Mouse (Mus musculus): ENCODE data around the gene Eipr1. TPM values are rescaled to one million over a fixed set of nuclear protein-coding genes. Genes with fewer than 3 reads are reported as not detected.

The Eipr1 gene
- polyA plus RNA-seq, 1 experiment from 2014 or later, result 31.1 TPM

- no peaks in the 10 kb centered on the region for H3K9me3 ChIP-seq
These were observed 78.9 kb downstream of the Eipr1 start for GRCm38 (mm10) chr12:28830471-28830870.

GRCm38 (mm10) chr12:28831066-28831733 is 79.6 kb downstream of the Eipr1 start:
- Histone ChIP-seq H3K9me3 (no peaks in the 10 kb centered on the region), H3K27me3 (no peaks in the 10 kb centered on the region), H3K27ac (no peak overlapping the region), H3K36me3 (no peaks in the 10 kb centered on the region), H3K4me2 (no peak overlapping the region), H3K9ac (no peak overlapping the region), H3K4me1 (no peaks in the 10 kb centered on the region), H3K4me3 (no peak overlapping the region)
- 33% methylated on average over 7 of the region's 7 CpGs for WGBS
- 0 out of 2 replicates have a peak, but pooled peaks have one; percentile 8 for ATAC-seq (ENCODE audit: borderline replicate concordance, extremely low read depth, low FRiP score, low TSS enrichment)

More at GRCm38 (mm10) chr12:28830471-28830870, 78.9 kb downstream of the Eipr1 start:
- Histone ChIP-seq H3K4me2 (no peak overlapping the region), H3K36me3 (no peaks in the 10 kb centered on the region), H3K27ac (no peak overlapping the region), H3K27me3 (no peaks in the 10 kb centered on the region), H3K4me1 (no peaks in the 10 kb centered on the region), H3K9ac (no peak overlapping the region), H3K4me3 (no peak overlapping the region)
- WGBS, result 78% methylated on average over 3 of the region's 3 CpGs
- no peak for ATAC-seq (ENCODE audit: borderline replicate concordance, extremely low read depth, low FRiP score, low TSS enrichment)

DNA sequence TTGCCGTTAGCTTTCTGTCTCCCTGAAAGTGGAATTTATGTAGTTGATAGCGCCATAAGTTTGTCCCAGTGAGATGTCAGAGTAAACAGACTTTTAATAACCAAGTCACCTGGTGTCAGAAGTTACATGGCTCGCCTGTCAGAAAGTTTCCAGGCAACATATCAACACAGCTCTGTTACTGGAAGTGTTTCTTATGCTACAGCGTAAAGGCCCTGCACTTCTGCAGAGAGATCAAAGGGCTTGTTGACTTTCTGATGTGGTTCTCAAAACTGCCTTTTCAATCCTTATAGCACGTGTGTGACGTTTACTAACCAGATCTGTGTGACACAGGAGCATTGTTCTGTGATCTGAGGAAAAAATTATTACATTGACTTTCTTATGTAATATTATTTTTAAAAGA is 82.7 kb downstream of the Eipr1 start:
- 54% methylated on average over 6 of the region's 6 CpGs for WGBS

GRCm38 (mm10) chr12:28835683-28836082 is 84.1 kb downstream of the Eipr1 start:
- Histone ChIP-seq H3K4me2 (no peak overlapping the region), H3K27ac (no peak overlapping the region), H3K36me3 (no peaks in the 10 kb centered on the region), H3K9me3 (no peaks in the 10 kb centered on the region), H3K4me1 (no peaks in the 10 kb centered on the region), H3K9ac (no peak overlapping the region), H3K4me3 (no peak overlapping the region), H3K27me3 (no peaks in the 10 kb centered on the region)
- WGBS, result 81% methylated on average over 3 of the region's 3 CpGs
- no peak for ATAC-seq (ENCODE audit: borderline replicate concordance, extremely low read depth, low FRiP score, low TSS enrichment)

More for the DNA sequence above, 82.7 kb downstream of the Eipr1 start:
- Histone ChIP-seq H3K27ac (no peak overlapping the region), H3K36me3 (no peaks in the 10 kb centered on the region), H3K4me2 (no peak overlapping the region), H3K4me3 (no peak overlapping the region), H3K9me3 (no peaks in the 10 kb centered on the region), H3K27me3 (no peaks in the 10 kb centered on the region), H3K4me1 (no peaks in the 10 kb centered on the region), H3K9ac (no peak overlapping the region)
- no peak for ATAC-seq (ENCODE audit: borderline replicate concordance, extremely low read depth, low FRiP score, low TSS enrichment)

DNA sequence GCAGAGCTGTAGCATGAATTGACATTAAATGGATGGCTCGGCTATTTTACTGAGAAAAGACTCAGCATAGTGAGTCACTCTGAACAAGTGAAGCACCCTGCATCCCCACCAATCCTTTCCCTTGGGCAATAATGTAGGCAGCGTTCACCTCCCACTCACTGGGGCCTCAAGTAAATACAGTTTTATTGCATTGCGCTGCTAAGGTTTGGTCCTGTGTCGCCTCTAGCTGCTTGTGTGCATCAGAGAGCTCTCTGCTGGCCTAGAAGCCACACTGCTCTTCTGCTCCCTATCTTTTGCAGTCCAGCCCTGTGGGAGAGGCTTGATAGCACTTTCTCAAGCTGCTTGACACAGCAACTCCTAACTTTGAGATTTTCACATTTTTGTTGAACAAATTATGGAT is 86.7 kb downstream of the Eipr1 start:
- Histone ChIP-seq H3K27me3 (no peaks in the 10 kb centered on the region), H3K4me3 (no peak overlapping the region), H3K27ac (no peak overlapping the region), H3K4me2 (no peak overlapping the region), H3K36me3 (no peaks in the 10 kb centered on the region), H3K9ac (no peak overlapping the region), H3K4me1 (no peaks in the 10 kb centered on the region), H3K9me3 (no peaks in the 10 kb centered on the region)
- 78% methylated on average over 4 of the region's 4 CpGs for WGBS
- no peak for ATAC-seq (ENCODE audit: borderline replicate concordance, extremely low read depth, low FRiP score, low TSS enrichment)

GRCm38 (mm10) chr12:28838971-28839370 is 87.4 kb downstream of the Eipr1 start:
- H3K27ac ChIP-seq, result no peak overlapping the region
- H3K4me1 ChIP-seq, result no peaks in the 10 kb centered on the region
- H3K9me3 ChIP-seq, result no peaks in the 10 kb centered on the region
- no peak overlapping the region for H3K4me3 ChIP-seq
- H3K36me3 ChIP-seq, result no peaks in the 10 kb centered on the region
- no peak for ATAC-seq (ENCODE audit: borderline replicate concordance, extremely low read depth, low FRiP score, low TSS enrichment)
- H3K4me2 ChIP-seq, result no peak overlapping the region
- 58% methylated on average over 7 of the region's 7 CpGs for WGBS
- no peaks in the 10 kb centered on the region for H3K27me3 ChIP-seq
- H3K9ac ChIP-seq, result no peak overlapping the region

DNA sequence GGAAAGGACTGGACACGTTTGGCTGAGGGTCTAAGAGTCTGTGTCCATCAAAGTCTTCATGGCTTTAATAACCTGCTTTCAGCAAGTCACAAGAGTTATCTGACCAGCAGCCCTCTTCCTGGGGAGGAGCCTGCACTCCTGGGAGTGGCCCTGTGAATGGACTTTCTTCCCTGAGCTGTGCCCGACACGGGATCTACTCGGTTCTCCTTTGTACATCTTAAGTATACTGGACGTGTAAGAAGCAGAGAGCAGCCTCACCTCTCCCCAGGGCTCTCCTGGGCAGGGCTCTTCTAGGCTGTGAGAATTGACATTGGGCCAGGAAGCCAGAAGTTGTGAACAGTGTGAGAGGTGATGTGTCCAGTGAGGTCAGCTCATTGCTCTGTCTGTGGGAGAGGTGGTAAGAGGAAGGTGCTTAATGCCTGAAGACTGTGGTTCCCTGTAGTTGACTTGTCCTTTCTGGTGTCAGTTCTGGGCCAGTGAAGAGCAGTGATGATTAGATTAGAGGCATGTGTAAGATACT is 89.6 kb downstream of the Eipr1 start:
- H3K9me3 ChIP-seq, result no peaks in the 10 kb centered on the region
- H3K27me3 ChIP-seq, result no peaks in the 10 kb centered on the region
- no peak overlapping the region for H3K4me2 ChIP-seq
- no peaks in the 10 kb centered on the region for H3K36me3 ChIP-seq
- no peak overlapping the region for H3K4me3 ChIP-seq
- no peaks in the 10 kb centered on the region for H3K4me1 ChIP-seq
- no peak overlapping the region for H3K27ac ChIP-seq
- no peak overlapping the region for H3K9ac ChIP-seq
- ATAC-seq (ENCODE audit: borderline replicate concordance, extremely low read depth, low FRiP score, low TSS enrichment), result no peak
- WGBS, result 76% methylated on average over 5 of the region's 5 CpGs

GRCm38 (mm10) chr12:28845811-28846210 is 94.2 kb downstream of the Eipr1 start:
- 83% methylated on average over 8 of the region's 8 CpGs for WGBS
- no peaks in the 10 kb centered on the region for H3K4me1 ChIP-seq
- H3K9ac ChIP-seq, result no peak overlapping the region
- no peaks in the 10 kb centered on the region for H3K36me3 ChIP-seq
- H3K4me2 ChIP-seq, result no peak overlapping the region
- H3K27me3 ChIP-seq, result no peaks in the 10 kb centered on the region
- ATAC-seq (ENCODE audit: borderline replicate concordance, extremely low read depth, low FRiP score, low TSS enrichment), result no peak
- H3K9me3 ChIP-seq, result no peaks in the 10 kb centered on the region
- H3K4me3 ChIP-seq, result no peak overlapping the region
- no peak overlapping the region for H3K27ac ChIP-seq

DNA sequence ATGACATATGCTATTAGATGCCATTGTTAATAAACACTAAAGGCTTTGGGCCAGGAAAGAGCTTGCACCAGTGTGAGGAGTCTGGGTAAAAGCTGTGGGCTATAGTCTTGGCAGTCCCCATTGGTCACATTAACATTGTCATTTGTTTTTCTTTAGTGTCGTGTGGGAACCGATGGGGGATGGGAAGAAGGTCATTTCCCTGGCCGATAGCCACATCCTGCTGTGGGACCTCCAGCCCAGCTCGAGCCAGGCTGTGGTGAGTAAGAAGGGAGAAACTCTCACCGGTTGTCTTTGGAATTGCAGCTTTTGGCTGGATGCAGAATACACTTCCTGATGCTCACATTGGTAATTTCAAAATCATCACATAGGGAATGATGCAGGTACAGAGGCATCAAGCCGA is 95.8 kb downstream of the Eipr1 start:
- H3K27me3 ChIP-seq, result no peaks in the 10 kb centered on the region
- 0 out of 2 replicates have a peak, but pooled peaks have one; percentile 46 for ATAC-seq (ENCODE audit: borderline replicate concordance, extremely low read depth, low FRiP score, low TSS enrichment)
- H3K4me2 ChIP-seq, result no peak overlapping the region
- no peaks in the 10 kb centered on the region for H3K36me3 ChIP-seq
- H3K9me3 ChIP-seq, result no peaks in the 10 kb centered on the region
- no peaks in the 10 kb centered on the region for H3K4me1 ChIP-seq
- 51% methylated on average over 6 of the region's 6 CpGs for WGBS
- no peak overlapping the region for H3K27ac ChIP-seq
- H3K9ac ChIP-seq, result no peak overlapping the region
- H3K4me3 ChIP-seq, result no peak overlapping the region

- H3K9me3 ChIP-seq, result no peaks in the 10 kb centered on the region
- no peaks in the 10 kb centered on the region for H3K4me1 ChIP-seq
- H3K27ac ChIP-seq, result no peak overlapping the region
- H3K4me3 ChIP-seq, result no peak overlapping the region
- no peaks in the 10 kb centered on the region for H3K27me3 ChIP-seq
- H3K9ac ChIP-seq, result no peak overlapping the region
- no peak overlapping the region for H3K4me2 ChIP-seq
- WGBS, result 58% methylated on average over 18 of the region's 18 CpGs
- no peaks in the 10 kb centered on the region for H3K36me3 ChIP-seq
- no peak for ATAC-seq (ENCODE audit: borderline replicate concordance, extremely low read depth, low FRiP score, low TSS enrichment)
These were observed 97.4 kb downstream of the Eipr1 start for GRCm38 (mm10) chr12:28848726-28849612.

GRCm38 (mm10) chr12:28859495-28860263 is 108.1 kb downstream of the Eipr1 start:
- Histone ChIP-seq H3K27ac (no peak overlapping the region), H3K9ac (no peak overlapping the region), H3K9me3 (no peaks in the 10 kb centered on the region), H3K27me3 (no peaks in the 10 kb centered on the region), H3K4me3 (no peak overlapping the region), H3K4me1 (peaks cover 12% of the 10 kb centered on the region), H3K4me2 (no peak overlapping the region), H3K36me3 (no peaks in the 10 kb centered on the region)
- ATAC-seq (ENCODE audit: borderline replicate concordance, extremely low read depth, low FRiP score, low TSS enrichment), result no peak
- 70% methylated on average over 11 of the region's 11 CpGs for WGBS

All from lung, embryonic 15.5 days (tissue).